ENCODE assay signal across 11 mouse cellular contexts in genomic region chr15:27581640-27582039, GRCm38 (mm10). TPM values are rescaled to one million over a fixed set of nuclear protein-coding genes. Genes with fewer than 3 reads are reported as not detected.
DNase-seq lines count a peak whose midpoint lies in the region; ATAC-seq and TF ChIP-seq lines count a peak whose summit lies in the region.
"Had no signal": no experiment of that assay in that cellular context is flagged by ENCODE, and none has a peak within 500 bp of the region (broad histone marks: within the 10 kb centered on the region; RNA-seq: fewer than 3 reads in every experiment).

No protein-coding gene starts in this region.

- 14% methylated on average over 3 of the region's 3 CpGs for WGBS in forebrain, embryonic 13.5 days
- 4% methylated on average over 3 of the region's 3 CpGs for WGBS in midbrain, embryonic 13.5 days

- DNase-seq in gastrocnemius, adult 2 months, result no peak
- no peak for DNase-seq in gastrocnemius, adult 8-10 months (ENCODE audit: low spot score in 2 of 2)
- DNase-seq in Muller cell, postnatal 12 days (ENCODE audit: inconsistent ontology term), result peak; percentile 40
- no peak for DNase-seq in adrenal gland, postnatal 4 days (ENCODE audit: low spot score in 2 of 2)
- DNase-seq in gastrocnemius, postnatal 10 days, result no peak
- DNase-seq in frontal cortex, postnatal 36 days (ENCODE audit: low spot score in 2 of 2), result no peak
- DNase-seq: cerebellum, adult 11-12 months had no signal

- peaks cover 12% of the 10 kb centered on the region for H3K4me1 ChIP-seq in forebrain, embryonic 13.5 days
- peaks cover 13% of the 10 kb centered on the region for H3K4me1 ChIP-seq in midbrain, embryonic 13.5 days (replicated peaks)

- no peaks in the 10 kb centered on the region for H3K9me3 ChIP-seq in forebrain, embryonic 13.5 days (replicated peaks)
- H3K9me3 ChIP-seq in midbrain, embryonic 13.5 days, result no peaks in the 10 kb centered on the region
- H3K9me3 ChIP-seq: lung, embryonic 15.5 days had no signal

- H3K36me3 ChIP-seq in forebrain, embryonic 13.5 days (ENCODE audit: poor library complexity, severe bottlenecking), result peaks cover 33% of the 10 kb centered on the region
- peaks cover 36% of the 10 kb centered on the region for H3K36me3 ChIP-seq in midbrain, embryonic 13.5 days
- H3K36me3 ChIP-seq: lung, embryonic 15.5 days had no signal

- H3K4me2 ChIP-seq in forebrain, embryonic 13.5 days, result no peak overlapping the region
- no peak overlapping the region for H3K4me2 ChIP-seq in midbrain, embryonic 13.5 days (replicated peaks)
- H3K4me2 ChIP-seq: lung, embryonic 15.5 days had no signal

- intact Hi-C loops in gastrocnemius, adult 2 months (cut with DNase I), result loop anchor here (2.0 kb wide), 1 partner anchor 115 kb away; the partner anchor contains the start of gene Ank

- peak overlapping the region; percentile 76 for H3K27ac ChIP-seq in gastrocnemius, adult 2 months
- H3K27ac ChIP-seq in forebrain, embryonic 13.5 days, result peak overlapping the region; percentile 21
- H3K27ac ChIP-seq in midbrain, embryonic 13.5 days, result peak overlapping the region; percentile 12; the same call in 1 of the 2 replicates
- H3K27ac ChIP-seq: lung, embryonic 15.5 days had no signal

- no peaks in the 10 kb centered on the region for H3K27me3 ChIP-seq in forebrain, embryonic 13.5 days
- H3K27me3 ChIP-seq in midbrain, embryonic 13.5 days, result no peaks in the 10 kb centered on the region
- H3K27me3 ChIP-seq: lung, embryonic 15.5 days had no signal

- no peak overlapping the region for H3K9ac ChIP-seq in forebrain, embryonic 13.5 days
- no peak overlapping the region for H3K9ac ChIP-seq in midbrain, embryonic 13.5 days (replicated peaks)
- H3K9ac ChIP-seq: lung, embryonic 15.5 days had no signal

- no peak; the same call in 1 of the 2 replicates for ATAC-seq in forebrain, embryonic 13.5 days
- peak; percentile 55 for ATAC-seq in midbrain, embryonic 13.5 days

- no peak for TF ChIP-seq CTCF in gastrocnemius, adult 2 months (IDR thresholded peaks at IDR 0.05)

- H3K4me3 ChIP-seq in gastrocnemius, adult 2 months, result no peak overlapping the region
- no peak overlapping the region for H3K4me3 ChIP-seq in forebrain, embryonic 13.5 days
- H3K4me3 ChIP-seq in midbrain, embryonic 13.5 days (replicated peaks), result no peak overlapping the region
- H3K4me3 ChIP-seq: erythroblast, embryonic 14.5 days; lung, embryonic 15.5 days had no signal

RNA-seq across cellular contexts. Expression of gene Otulin, which starts 48.9 kb away (rescaled TPM):
- 10 to 100 TPM; 16.2 to 20.7 TPM for total RNA-seq in gastrocnemius, adult 2 months (2021)
- 10 to 100 TPM; 17.6 to 22.3 (median 20.1) TPM for total RNA-seq in gastrocnemius, adult 8-10 months (2022)
- polyA plus RNA-seq in forebrain, embryonic 13.5 days (2015; fragmentation: Nextera tagmentation; extraction: Ambion mirVana), result 26.3 and 29.2 TPM in 2 replicates
- 20.4 and 24.3 TPM in 2 replicates for polyA plus RNA-seq in midbrain, embryonic 13.5 days (2015; fragmentation: Nextera tagmentation; extraction: Ambion mirVana)
- total RNA-seq in adrenal gland, postnatal 4 days (2021), result 10 to 100 TPM; 42.7 to 43.5 TPM
- total RNA-seq in gastrocnemius, postnatal 10 days (2021), result 10 to 100 TPM; 19.5 to 22.9 TPM

Comparison
In these comparisons a context has a peak if more than half of its experiments do, and no peak if none do; other contexts are left out.
1. H3K27ac ChIP-seq: peak in every context shown above with its lines; median percentile 76 in gastrocnemius, adult 2 months; 21 in forebrain, embryonic 13.5 days; 12 in midbrain, embryonic 13.5 days.